Mouse (Mus musculus) forebrain, embryonic 11.5 days (tissue): ENCODE data around the gene Pla2g3. TPM values are rescaled to one million over a fixed set of nuclear protein-coding genes. Genes with fewer than 3 reads are reported as not detected.

Source experiments
- ATAC-seq: fragments of 200-750 bp; cut with Nextera tagmentation; replicated peaks from 2 replicates; pipeline ENCODE4 v1.8.0; 2017; ENCODE audit warnings: moderate TSS enrichment; ENCODE audit not compliant: low FRiP score
- DNase-seq: peaks from one replicate; pipeline ENCODE4 v3.0.0-alpha.2; 2017; ENCODE audit warnings: low spot score
- H3K27ac ChIP-seq: fragments of 300-500 bp; sonication (generic); 2 replicates; pipeline ENCODE4 v1.5.1; 2014; ENCODE audit warnings: low read depth, low read length
- H3K27me3 ChIP-seq: fragments of 300-500 bp; sonication (generic); 2 replicates; pipeline ENCODE4 v1.6.1; 2014; ENCODE audit warnings: mild to moderate bottlenecking, low read length, mixed read lengths; ENCODE audit not compliant: control insufficient read depth, insufficient read depth
- H3K36me3 ChIP-seq: fragments of 300-500 bp; sonication (generic); 2 replicates; pipeline ENCODE4 v1.6.1; 2014; ENCODE audit warnings: mild to moderate bottlenecking, low read length, moderate library complexity, mixed read lengths; ENCODE audit not compliant: control insufficient read depth, insufficient read depth
- H3K4me1 ChIP-seq: fragments of 300-500 bp; sonication (generic); replicated peaks from 2 replicates; pipeline ENCODE4 v1.6.1; 2014; ENCODE audit warnings: low read length, mixed read lengths; ENCODE audit not compliant: control insufficient read depth, insufficient read depth
- H3K4me2 ChIP-seq: fragments of 300-500 bp; sonication (generic); 2 replicates; pipeline ENCODE4 v1.6.1; 2014; ENCODE audit warnings: low read depth, mild to moderate bottlenecking, low read length, moderate library complexity, mixed read lengths; ENCODE audit not compliant: severe bottlenecking
- H3K4me3 ChIP-seq: fragments of 300-500 bp; sonication (generic); 2 replicates; pipeline ENCODE4 v1.5.1; 2014; ENCODE audit warnings: low read depth, low read length
- H3K9ac ChIP-seq: fragments of 300-500 bp; sonication (generic); 2 replicates; pipeline ENCODE4 v1.6.1; 2014; ENCODE audit warnings: low read length
- H3K9me3 ChIP-seq: fragments of 300-500 bp; sonication (generic); 2 replicates; pipeline ENCODE4 v1.6.1; 2016; ENCODE audit warnings: low read length, mixed read lengths; ENCODE audit not compliant: control insufficient read depth
- WGBS: fragments of 180-500 bp; shearing (Covaris S2); extraction: QIAGEN DNeasy Blood & Tissue Kit; methylation state at CpG from one replicate; pipeline ENCODE4 v1.1.7; 2014; 5-methylcytosine and 5-hydroxymethylcytosine counted together
- polyA plus RNA-seq: library from polyadenylated mRNA; unstranded; fragments of >200 nt; fragmentation: Nextera tagmentation; extraction: Ambion mirVana; gene quantifications from 2 replicates; pipeline ENCODE4 v1.2.1, GENCODE M21; 2014

Gene Pla2g3
- polyA plus RNA-seq, 1 experiment from 2014 or later, result 0.92 TPM

GRCm38 (mm10) chr11:3520919-3521318 lies 32.8 kb downstream of the Pla2g3 start:
- 0 out of 2 replicates have a peak, but pooled peaks cover 6% of the 10 kb centered on the region for H3K4me1 ChIP-seq
- WGBS, result 78% methylated on average over 14 of the region's 14 CpGs
- no peaks in the 10 kb centered on the region for H3K9me3 ChIP-seq
- ATAC-seq (no peak), DNase-seq (no peak)
- no peak overlapping the region for H3K4me3 ChIP-seq
- no peak overlapping the region for H3K4me2 ChIP-seq
- H3K9ac ChIP-seq, result no peak overlapping the region
- H3K27me3 ChIP-seq, result peaks cover 10% of the 10 kb centered on the region
- H3K27ac ChIP-seq, result no peak overlapping the region
- H3K36me3 ChIP-seq, result no peaks in the 10 kb centered on the region; the same call in 1 of the 2 replicates

DNA sequence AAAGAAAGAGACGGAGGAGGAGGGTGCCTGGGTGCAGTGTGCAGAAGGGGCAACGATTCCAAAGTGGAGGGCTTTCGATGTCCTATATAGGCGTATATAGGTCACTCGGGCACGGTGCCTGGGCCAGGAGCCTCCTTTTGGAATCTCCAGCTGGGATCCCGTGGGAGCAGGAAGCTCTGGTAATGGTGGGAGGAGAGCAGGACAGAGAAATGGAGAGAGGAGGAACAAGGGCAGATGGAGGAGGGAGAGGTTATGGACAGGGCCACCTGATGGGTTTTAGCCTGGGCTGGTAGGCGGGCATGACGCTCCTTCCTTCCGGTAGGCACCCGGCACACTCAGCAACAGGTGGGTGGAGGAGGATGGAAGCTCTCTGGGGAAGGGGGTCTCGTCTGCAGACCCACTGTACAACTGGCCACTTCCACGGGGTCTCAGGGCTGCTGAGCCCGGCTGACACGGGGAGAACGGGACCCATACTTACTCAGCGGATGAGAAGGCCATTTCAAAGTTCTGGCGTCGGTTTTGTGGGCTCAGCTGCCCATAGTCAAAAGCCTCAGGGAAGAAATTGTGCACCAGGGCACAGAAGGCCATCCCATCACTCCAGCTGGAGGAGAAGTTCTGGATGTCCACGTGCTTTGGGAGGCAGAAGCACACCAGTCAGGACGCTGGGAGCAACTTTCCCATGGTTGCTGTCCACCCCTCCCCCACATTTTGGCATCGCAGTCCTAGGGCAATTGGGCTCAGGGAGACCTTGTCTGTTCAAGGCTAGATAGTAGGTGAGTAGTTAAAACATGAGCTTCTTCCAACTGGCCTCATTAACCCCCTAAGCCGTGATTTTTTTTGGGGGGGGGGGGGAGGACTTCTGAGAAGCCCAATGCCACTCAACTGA lies 33.5 kb downstream of the Pla2g3 start:
- Histone ChIP-seq H3K4me2 (no peak overlapping the region), H3K4me1 (0 out of 2 replicates have a peak, but pooled peaks cover 6% of the 10 kb centered on the region), H3K4me3 (no peak overlapping the region), H3K36me3 (no peaks in the 10 kb centered on the region; the same call in 1 of the 2 replicates), H3K27me3 (peaks cover 5% of the 10 kb centered on the region; the same call in 1 of the 2 replicates), H3K9ac (no peak overlapping the region), H3K9me3 (no peaks in the 10 kb centered on the region), H3K27ac (no peak overlapping the region)
- 87% methylated on average over 23 of the region's 23 CpGs for WGBS
- no peak for ATAC-seq
- no peak for DNase-seq

DNA sequence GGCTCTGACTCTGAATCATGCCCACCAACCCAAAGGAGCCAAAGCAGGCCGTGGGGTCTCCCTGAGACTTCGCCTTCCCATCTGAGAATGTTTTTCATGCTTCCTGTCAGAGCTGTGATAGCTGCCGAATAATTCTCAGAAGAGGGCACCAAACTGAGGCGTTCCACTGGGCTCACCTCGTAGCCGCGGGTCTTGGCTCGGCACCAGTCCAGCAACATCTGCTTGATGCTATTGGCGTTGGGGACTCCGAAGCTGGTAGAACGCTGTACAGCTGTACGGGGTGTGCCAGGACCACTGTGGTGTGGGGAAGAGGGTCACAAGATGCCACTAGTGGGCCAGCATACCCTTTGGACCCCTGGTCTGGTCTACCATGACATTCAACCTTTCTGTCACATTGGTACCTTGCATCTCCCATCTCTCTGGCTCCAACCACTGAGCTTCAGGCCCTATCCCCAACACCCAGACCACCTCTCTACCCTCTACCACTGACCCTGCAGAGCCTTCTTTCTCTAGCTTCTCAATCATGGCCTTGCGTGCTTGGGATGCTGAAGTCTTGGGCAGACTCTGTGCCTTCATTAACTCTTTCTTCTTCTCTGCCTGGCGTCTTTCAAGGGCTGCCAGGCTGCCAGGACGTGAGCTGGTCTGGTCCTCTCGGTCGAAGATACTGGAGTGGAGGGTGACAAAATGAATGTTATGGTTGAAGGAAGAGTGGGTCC lies 34.4 kb downstream of the Pla2g3 start:
- Histone ChIP-seq H3K4me1 (0 out of 2 replicates have a peak, but pooled peaks cover under 1% of the 10 kb centered on the region), H3K27me3 (peaks cover 4% of the 10 kb centered on the region; the same call in 1 of the 2 replicates), H3K9me3 (no peaks in the 10 kb centered on the region), H3K4me2 (no peak overlapping the region), H3K27ac (no peak overlapping the region), H3K4me3 (no peak overlapping the region), H3K9ac (no peak overlapping the region), H3K36me3 (no peaks in the 10 kb centered on the region; the same call in 1 of the 2 replicates)
- ATAC-seq (no peak), DNase-seq (no peak)
- 93% methylated on average over 17 of the region's 17 CpGs for WGBS

GRCm38 (mm10) chr11:3523840-3524582 lies 35.9 kb downstream of the Pla2g3 start:
- no peak overlapping the region for H3K9ac ChIP-seq
- 85% methylated on average over 7 of the region's 7 CpGs for WGBS
- no peak overlapping the region for H3K4me3 ChIP-seq
- ATAC-seq, result no peak
- DNase-seq, result no peak
- H3K27me3 ChIP-seq, result no peaks in the 10 kb centered on the region
- no peaks in the 10 kb centered on the region for H3K9me3 ChIP-seq
- H3K36me3 ChIP-seq, result no peaks in the 10 kb centered on the region; the same call in 1 of the 2 replicates
- H3K27ac ChIP-seq, result no peak overlapping the region
- H3K4me2 ChIP-seq, result no peak overlapping the region
- no peaks in the 10 kb centered on the region for H3K4me1 ChIP-seq

DNA sequence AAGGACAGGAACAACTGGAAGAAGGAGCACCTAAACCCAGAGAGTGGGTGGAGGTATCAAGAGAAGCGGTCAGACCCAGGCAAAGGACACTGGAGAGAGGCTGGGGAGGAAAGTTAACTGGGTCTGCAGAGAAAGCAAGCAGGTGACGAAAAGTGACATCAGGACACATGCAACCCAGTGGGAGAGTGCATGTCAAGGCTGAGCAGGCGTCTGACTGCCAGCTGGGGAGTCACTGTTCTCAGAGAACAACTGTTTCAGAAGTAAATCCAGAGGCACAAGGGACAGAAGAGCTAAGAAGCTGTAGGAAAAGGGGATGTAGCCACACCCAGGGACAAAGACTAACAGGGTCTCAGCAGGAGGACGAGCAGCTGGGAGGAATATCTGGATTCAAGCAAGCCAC lies 37.5 kb downstream of the Pla2g3 start:
- H3K27ac ChIP-seq, result no peak overlapping the region
- DNase-seq, result no peak
- no peak overlapping the region for H3K9ac ChIP-seq
- no peaks in the 10 kb centered on the region for H3K9me3 ChIP-seq
- WGBS, result 87% methylated on average over 4 of the region's 4 CpGs
- ATAC-seq, result no peak
- H3K27me3 ChIP-seq, result no peaks in the 10 kb centered on the region
- H3K4me1 ChIP-seq, result no peaks in the 10 kb centered on the region
- no peak overlapping the region for H3K4me3 ChIP-seq
- no peak overlapping the region for H3K4me2 ChIP-seq
- peaks cover 6% of the 10 kb centered on the region for H3K36me3 ChIP-seq

DNA sequence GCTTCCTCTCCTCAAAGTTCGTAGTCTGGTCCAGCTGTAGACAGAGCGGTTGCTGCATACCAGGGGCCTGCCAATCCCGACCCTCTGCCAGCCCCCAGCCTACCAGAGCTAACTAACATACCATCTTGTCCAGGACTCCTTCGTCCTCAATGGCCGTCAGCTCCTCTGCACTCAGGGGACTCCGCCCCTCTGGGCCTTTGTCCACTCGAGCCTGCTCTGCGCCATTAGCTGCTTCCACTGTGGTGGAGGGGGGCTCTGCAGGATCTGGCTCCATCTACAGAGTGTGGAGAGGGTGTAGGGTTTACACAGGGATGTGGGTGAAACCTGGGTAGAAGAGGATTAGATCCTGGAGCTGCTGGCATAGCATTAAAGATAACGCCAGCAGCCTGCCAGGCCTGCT lies 38.1 kb downstream of the Pla2g3 start:
- 85% methylated on average over 9 of the region's 9 CpGs for WGBS
- Histone ChIP-seq H3K4me2 (no peak overlapping the region), H3K27me3 (no peaks in the 10 kb centered on the region), H3K9me3 (no peaks in the 10 kb centered on the region), H3K36me3 (peaks cover 11% of the 10 kb centered on the region), H3K4me3 (no peak overlapping the region), H3K9ac (no peak overlapping the region), H3K4me1 (no peaks in the 10 kb centered on the region), H3K27ac (no peak overlapping the region)
- DNase-seq (no peak), ATAC-seq (no peak)

GRCm38 (mm10) chr11:3526979-3527738 lies 39.1 kb downstream of the Pla2g3 start:
- H3K9ac ChIP-seq, result no peak overlapping the region
- DNase-seq, result no peak
- H3K9me3 ChIP-seq, result no peaks in the 10 kb centered on the region
- peaks cover 12% of the 10 kb centered on the region for H3K36me3 ChIP-seq
- no peaks in the 10 kb centered on the region for H3K27me3 ChIP-seq
- ATAC-seq, result no peak
- H3K4me2 ChIP-seq, result no peak overlapping the region
- no peaks in the 10 kb centered on the region for H3K4me1 ChIP-seq
- H3K4me3 ChIP-seq, result no peak overlapping the region
- no peak overlapping the region for H3K27ac ChIP-seq
- 89% methylated on average over 24 of the region's 24 CpGs for WGBS

- Histone ChIP-seq H3K27me3 (no peaks in the 10 kb centered on the region), H3K27ac (no peak overlapping the region), H3K4me3 (no peak overlapping the region), H3K4me1 (no peaks in the 10 kb centered on the region), H3K9me3 (no peaks in the 10 kb centered on the region), H3K9ac (no peak overlapping the region), H3K36me3 (peaks cover 12% of the 10 kb centered on the region), H3K4me2 (no peak overlapping the region)
- 78% methylated on average over 8 of the region's 8 CpGs for WGBS
- ATAC-seq (no peak), DNase-seq (no peak)
These were observed 39.7 kb downstream of the Pla2g3 start for GRCm38 (mm10) chr11:3527766-3528165.
